24 mouse cellular contexts compared by ENCODE assay signal in genomic region chr9:94912071-94912470, GRCm38 (mm10).
DNase-seq lines count a peak whose midpoint lies in the region; ATAC-seq and TF ChIP-seq lines count a peak whose summit lies in the region.
"Had no signal": no experiment of that assay in that cellular context is flagged by ENCODE, and none has a peak within 500 bp of the region (broad histone marks: within the 10 kb centered on the region; RNA-seq: fewer than 3 reads in every experiment).

No protein-coding gene starts in this region.

- no peak overlapping the region for H3K4me3 ChIP-seq in lung, postnatal 0 days (ENCODE audit: low read depth, low read length)
- H3K4me3 ChIP-seq: embryonic facial prominence, embryonic 12.5 days; embryonic facial prominence, embryonic 15.5 days; heart, adult 2 months; heart, embryonic 13.5 days; hindbrain, embryonic 12.5 days; hindbrain, embryonic 15.5 days had no signal

- H3K27ac ChIP-seq in lung, postnatal 0 days (ENCODE audit: low read length), result no peak overlapping the region
- H3K27ac ChIP-seq: embryonic facial prominence, embryonic 12.5 days; embryonic facial prominence, embryonic 15.5 days; heart, adult 2 months; heart, embryonic 13.5 days; hindbrain, embryonic 12.5 days; hindbrain, embryonic 15.5 days had no signal

- WGBS in lung, postnatal 0 days, result 69% methylated on average over 9 of the region's 9 CpGs

- no peak overlapping the region for H3K9ac ChIP-seq in lung, postnatal 0 days (replicated peaks; ENCODE audit: low read depth)
- H3K9ac ChIP-seq: embryonic facial prominence, embryonic 12.5 days; embryonic facial prominence, embryonic 15.5 days; forebrain, postnatal 0 days; heart, embryonic 13.5 days; hindbrain, embryonic 12.5 days; hindbrain, embryonic 15.5 days had no signal

- no peak for ATAC-seq in lung, postnatal 0 days
- ATAC-seq: CD4-positive, CD25-positive, alpha-beta regulatory T cell, adult 4 months; forebrain, embryonic 14.5 days; forebrain, postnatal 0 days had no signal

- no peaks in the 10 kb centered on the region for H3K36me3 ChIP-seq in lung, postnatal 0 days (ENCODE audit: insufficient read depth, low read length)
- H3K36me3 ChIP-seq: embryonic facial prominence, embryonic 12.5 days; embryonic facial prominence, embryonic 15.5 days; heart, embryonic 13.5 days; hindbrain, embryonic 12.5 days; hindbrain, embryonic 15.5 days had no signal

- H3K27me3 ChIP-seq in lung, postnatal 0 days (replicated peaks; ENCODE audit: insufficient read depth, low read length), result no peaks in the 10 kb centered on the region
- H3K27me3 ChIP-seq: embryonic facial prominence, embryonic 12.5 days; embryonic facial prominence, embryonic 15.5 days; heart, embryonic 13.5 days; hindbrain, embryonic 12.5 days; hindbrain, embryonic 15.5 days had no signal

- H3K4me1 ChIP-seq in lung, postnatal 0 days (ENCODE audit: insufficient read depth, low read depth, low read length), result no peaks in the 10 kb centered on the region
- H3K4me1 ChIP-seq: embryonic facial prominence, embryonic 12.5 days; embryonic facial prominence, embryonic 15.5 days; hindbrain, embryonic 12.5 days; hindbrain, embryonic 15.5 days had no signal

- no peaks in the 10 kb centered on the region for H3K9me3 ChIP-seq in lung, postnatal 0 days (ENCODE audit: low read length)
- H3K9me3 ChIP-seq: embryonic facial prominence, embryonic 12.5 days; embryonic facial prominence, embryonic 15.5 days; heart, embryonic 13.5 days; hindbrain, embryonic 12.5 days; hindbrain, embryonic 15.5 days had no signal

- no peak for TF ChIP-seq EP300 in lung, postnatal 0 days (IDR thresholded peaks at IDR 0.05)

- peak; percentile 8 for DNase-seq in gastrocnemius, postnatal 25 days
- DNase-seq in gastrocnemius, adult 8-10 months (ENCODE audit: low spot score in 2 of 2), result no peak
- DNase-seq in heart, adult 9 months (ENCODE audit: low spot score in 2 of 2), result peak; percentile 7 to 19
- DNase-seq in heart, adult 8-10 months (ENCODE audit: low spot score), result no peak
- peak; percentile 17 for DNase-seq in lung, postnatal 36 days
- DNase-seq in lung, postnatal 0 days (ENCODE audit: low spot score), result no peak
- peak; percentile 24 for DNase-seq in urinary bladder, postnatal 14 days (ENCODE audit: low spot score)
- no peak for DNase-seq in urinary bladder, postnatal 10 days (ENCODE audit: low spot score)
- DNase-seq: adrenal gland, adult 2 months; adrenal gland, postnatal 14 days; cerebellum, adult 11 months; cerebellum, adult 2 months; cerebellum, adult 9-11 months; cerebellum, postnatal 25 days; forebrain, postnatal 0 days; gastrocnemius, postnatal 14 days had no signal

- no peak overlapping the region for H3K4me2 ChIP-seq in lung, postnatal 0 days (replicated peaks; ENCODE audit: low read depth, low read length)
- H3K4me2 ChIP-seq: embryonic facial prominence, embryonic 12.5 days; embryonic facial prominence, embryonic 15.5 days; heart, embryonic 13.5 days; hindbrain, embryonic 12.5 days; hindbrain, embryonic 15.5 days had no signal

- no peak for TF ChIP-seq CTCF in lung, postnatal 0 days (IDR thresholded peaks at IDR 0.05)

Comparison
In these comparisons a context has a peak if more than half of its experiments do, and no peak if none do; other contexts are left out.
1. DNase-seq: peak in gastrocnemius, postnatal 25 days (single experiment), heart, adult 9 months (2 of 2), lung, postnatal 36 days (single experiment) and urinary bladder, postnatal 14 days (single experiment); none in gastrocnemius, adult 8-10 months (0 of 2), heart, adult 8-10 months (single experiment), lung, postnatal 0 days (single experiment) and urinary bladder, postnatal 10 days (single experiment).